Comparison of ENCODE assay signal across 19 mouse cellular contexts in genomic region chr6:9083851-9084250, GRCm38 (mm10).
DNase-seq lines count a peak whose midpoint lies in the region; ATAC-seq and TF ChIP-seq lines count a peak whose summit lies in the region.
"Had no signal": no experiment of that assay in that cellular context is flagged by ENCODE, and none has a peak within 500 bp of the region (broad histone marks: within the 10 kb centered on the region; RNA-seq: fewer than 3 reads in every experiment).

No protein-coding gene starts in this region.

- TF ChIP-seq CTCF in cerebellum, adult 2 months (IDR thresholded peaks at IDR 0.05; ENCODE audit: borderline replicate concordance, insufficient read depth, low read depth, low read length): no peak
- no peak for TF ChIP-seq CTCF in brain, embryonic 14.5 days (IDR thresholded peaks at IDR 0.05; ENCODE audit: borderline replicate concordance, extremely low read depth, insufficient read depth, insufficient read length)

- TF ChIP-seq POLR2A in cerebellum, adult 2 months (IDR thresholded peaks at IDR 0.05; ENCODE audit: borderline replicate concordance, insufficient read depth, low read length): no peak
- TF ChIP-seq POLR2A in brain, embryonic 14.5 days (IDR thresholded peaks at IDR 0.05; ENCODE audit: borderline replicate concordance, extremely low read depth, insufficient read depth, insufficient read length, poor library complexity, severe bottlenecking): no peak

- H3K27ac ChIP-seq in cerebellum, adult 2 months (ENCODE audit: insufficient read depth, low read length): no peak overlapping the region
- H3K27ac ChIP-seq in kidney, embryonic 16.5 days (ENCODE audit: low read length): no peak overlapping the region
- H3K27ac ChIP-seq: forebrain, embryonic 15.5 days; heart, embryonic 10.5 days; hindbrain, embryonic 13.5 days; intestine, embryonic 15.5 days had no signal

- H3K4me2 ChIP-seq in kidney, embryonic 16.5 days (replicated peaks; ENCODE audit: low read depth, low read length): no peak overlapping the region
- H3K4me2 ChIP-seq: forebrain, embryonic 15.5 days; hindbrain, embryonic 13.5 days; intestine, embryonic 15.5 days had no signal

- H3K9me3 ChIP-seq in kidney, embryonic 16.5 days (ENCODE audit: low read length): no peaks in the 10 kb centered on the region
- H3K9me3 ChIP-seq: forebrain, embryonic 15.5 days; heart, embryonic 10.5 days; hindbrain, embryonic 13.5 days; intestine, embryonic 15.5 days had no signal

- peak; percentile 34 to 71 for DNase-seq in cerebellum, adult 2 months
- DNase-seq in cerebellum, postnatal 4 days (ENCODE audit: low spot score in 2 of 2): no peak
- DNase-seq in brain, embryonic 14.5 days (ENCODE audit: low read depth): peak; percentile 25
- peak; percentile 36 for DNase-seq in cerebellum, adult 9-10 months
- DNase-seq in cerebellum, postnatal 25 days: peak; percentile 22 to 54
- no peak for DNase-seq in urinary bladder, adult 2 months (ENCODE audit: low spot score)
- DNase-seq: adrenal gland, postnatal 14 days; gastrocnemius, postnatal 36 days; heart, adult 18-20 months; heart, postnatal 10 days; kidney, adult 2 months had no signal

- no peaks in the 10 kb centered on the region; the same call in 1 of the 2 replicates for H3K4me1 ChIP-seq in cerebellum, adult 2 months (ENCODE audit: control insufficient read depth, insufficient read depth, low read length)
- no peaks in the 10 kb centered on the region for H3K4me1 ChIP-seq in kidney, embryonic 16.5 days (ENCODE audit: insufficient read depth, low read length)
- H3K4me1 ChIP-seq: forebrain, embryonic 15.5 days; heart, embryonic 10.5 days; hindbrain, embryonic 13.5 days; intestine, embryonic 15.5 days had no signal

- 15% methylated on average over 3 of the region's 3 CpGs for WGBS in cerebellum, adult 2 months
- WGBS in kidney, embryonic 16.5 days: 81% methylated on average over 3 of the region's 3 CpGs

- no peak overlapping the region for H3K9ac ChIP-seq in kidney, embryonic 16.5 days (replicated peaks; ENCODE audit: low read length)
- H3K9ac ChIP-seq: forebrain, embryonic 15.5 days; hindbrain, embryonic 13.5 days; intestine, embryonic 15.5 days had no signal

- H3K27me3 ChIP-seq in cerebellum, adult 2 months (ENCODE audit: control insufficient read depth, insufficient read depth, low read length): no peaks in the 10 kb centered on the region
- no peaks in the 10 kb centered on the region for H3K27me3 ChIP-seq in kidney, embryonic 16.5 days (ENCODE audit: insufficient read depth, low read length)
- H3K27me3 ChIP-seq: CH12.LX; forebrain, embryonic 15.5 days; hindbrain, embryonic 13.5 days; intestine, embryonic 15.5 days had no signal

- no peak for ATAC-seq in kidney, embryonic 16.5 days (ENCODE audit: low FRiP score, low TSS enrichment)
- ATAC-seq: activated CD4-positive, CD25-positive, alpha-beta regulatory T cell, adult 4 months; forebrain, embryonic 15.5 days; intestine, embryonic 15.5 days; Patski had no signal

- no peak overlapping the region for H3K4me3 ChIP-seq in cerebellum, adult 2 months (replicated peaks; ENCODE audit: insufficient read depth, low read depth, low read length)
- H3K4me3 ChIP-seq in kidney, embryonic 16.5 days (ENCODE audit: low read length): no peak overlapping the region
- H3K4me3 ChIP-seq: forebrain, embryonic 15.5 days; heart, embryonic 10.5 days; hindbrain, embryonic 13.5 days; intestine, embryonic 15.5 days had no signal

- no peaks in the 10 kb centered on the region for H3K36me3 ChIP-seq in kidney, embryonic 16.5 days (ENCODE audit: insufficient read depth, low read length)
- H3K36me3 ChIP-seq: forebrain, embryonic 15.5 days; heart, embryonic 10.5 days; hindbrain, embryonic 13.5 days; intestine, embryonic 15.5 days had no signal

Comparison
In these comparisons a context has a peak if more than half of its experiments do, and no peak if none do; other contexts are left out.
1. DNase-seq: peak in cerebellum, adult 2 months (2 of 2), brain, embryonic 14.5 days (single experiment), cerebellum, adult 9-10 months (single experiment) and cerebellum, postnatal 25 days (2 of 2); none in cerebellum, postnatal 4 days (0 of 2) and urinary bladder, adult 2 months (single experiment).